Mouse (Mus musculus): ENCODE measurements around the gene Rtn4r. TPM values are rescaled to one million over a fixed set of nuclear protein-coding genes. Genes with fewer than 3 reads are reported as not detected.

Rtn4r gene
- total and polyA plus RNA-seq, 3 experiments = 0.04 TPM; not detected in 2

DNA sequence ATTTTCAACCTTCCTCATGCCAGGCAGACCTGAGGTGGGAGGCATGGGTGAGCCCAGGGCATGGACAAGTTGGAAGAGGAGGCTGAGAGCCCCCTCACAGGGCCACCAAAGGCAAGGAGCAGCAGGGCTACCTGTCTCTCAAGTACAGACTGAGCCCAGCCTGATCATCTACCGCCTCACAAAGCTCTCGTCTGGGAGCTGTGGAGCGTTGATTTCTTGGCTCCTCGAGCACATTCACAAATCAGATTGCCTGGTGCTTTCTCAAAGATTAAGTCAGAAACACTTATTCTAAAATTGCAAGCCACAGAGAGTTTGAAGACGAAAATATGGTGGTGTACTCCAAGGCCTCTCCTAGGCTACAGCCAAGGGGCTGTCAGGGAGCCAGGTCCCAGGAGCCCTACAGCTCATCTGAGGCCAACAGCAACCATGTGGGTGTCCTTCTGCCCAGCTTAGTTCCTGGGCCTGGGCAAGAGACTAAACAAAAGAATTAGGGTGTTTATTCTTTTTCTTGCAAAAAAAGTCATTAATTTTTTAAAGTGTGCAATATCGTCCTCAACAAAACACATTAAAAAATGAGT lies 39.3 kb downstream of the Rtn4r start:
- Histone ChIP-seq H3K79me2 (ENCODE audit: control insufficient read depth, insufficient read depth, low read length, poor library complexity) (no peaks in the 10 kb centered on the region), H3K9ac (ENCODE audit: control insufficient read depth, low read depth, low read length, poor library complexity, severe bottlenecking) (no peak overlapping the region), H3K27me3 (ENCODE audit: control insufficient read depth in 1 of 2, insufficient read depth in 2 of 2, low read length in 2 of 2) (peaks cover 0 to 2% of the 10 kb centered on the region in 2 experiments; a peak in 1 of 4 replicates), H3K27ac (ENCODE audit: control insufficient read depth, low read depth, low read length) (no peak overlapping the region), H3K4me1 (ENCODE audit: control insufficient read depth in 1 of 2, insufficient read depth in 2 of 2, low read length in 2 of 2) (peaks cover 0 to 6% of the 10 kb centered on the region in 2 experiments; a peak in 2 of 4 replicates), H3K9me3 (replicated peaks; ENCODE audit: insufficient read depth, low read length) (no peaks in the 10 kb centered on the region), H3K4me3 (ENCODE audit: control insufficient read depth in 1 of 2, insufficient read depth in 1 of 2, low read depth in 2 of 2, low read length in 2 of 2) (no peak overlapping the region), H3K36me3 (ENCODE audit: control insufficient read depth in 1 of 2, insufficient read depth in 2 of 2, low read length in 2 of 2) (peaks cover 0 to 2% of the 10 kb centered on the region in 2 experiments; a peak in 1 of 4 replicates)
- DNase-seq (ENCODE audit: low read depth, low spot score) = no peak
- no peak for TF ChIP-seq BHLHE40 (IDR thresholded peaks at IDR 0.05; ENCODE audit: borderline replicate concordance, low read depth, low read length)
- no peak for TF ChIP-seq KAT2A (conservative IDR thresholded peaks at IDR 0.05; ENCODE audit: low read depth, low read length)
- TF ChIP-seq MAFK (IDR thresholded peaks at IDR 0.05; ENCODE audit: borderline replicate concordance, low read depth, low read length) = no peak
- TF ChIP-seq CTCF (IDR thresholded peaks at IDR 0.05 in 2 of 3, conservative IDR thresholded peaks at IDR 0.05 in 1 of 3; ENCODE audit: control insufficient read depth in 1 of 3, insufficient read depth in 1 of 3, low read depth in 2 of 3, low read length in 3 of 3, poor library complexity in 1 of 3, severe bottlenecking in 1 of 3) = no peak

DNA sequence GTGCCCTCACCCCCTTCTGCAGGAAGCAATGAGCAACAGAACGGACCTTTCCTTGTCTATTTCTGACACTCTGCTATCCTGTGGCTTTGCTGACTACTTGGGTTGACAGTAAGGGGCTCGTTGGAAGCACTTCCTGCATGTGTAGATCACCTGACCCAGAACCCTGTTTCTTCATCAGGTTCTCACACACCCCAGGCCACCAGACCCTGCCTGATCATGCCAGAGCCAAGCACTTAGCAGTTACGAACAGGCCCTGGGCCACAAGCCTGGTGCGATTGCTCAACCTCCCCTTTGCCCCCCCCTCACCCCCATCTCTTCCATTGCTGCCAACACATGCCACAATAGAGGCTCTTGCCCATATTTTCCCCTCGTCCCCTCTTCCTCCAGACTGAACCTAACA lies 41.7 kb downstream of the Rtn4r start:
- no peaks in the 10 kb centered on the region for H3K9me3 ChIP-seq (replicated peaks; ENCODE audit: insufficient read depth, low read length)
- no peak for TF ChIP-seq USF1 (IDR thresholded peaks at IDR 0.05; ENCODE audit: low read depth, low read length)
- TF ChIP-seq SMC3 (IDR thresholded peaks at IDR 0.05; ENCODE audit: low read depth, low read length) = no peak
- TF ChIP-seq TAL1 (IDR thresholded peaks at IDR 0.05; ENCODE audit: low read length) = no peak
- TF ChIP-seq POLR2AphosphoS2 (IDR thresholded peaks at IDR 0.05; ENCODE audit: low read length) = no peak
- no peak for TF ChIP-seq POLR2A (IDR thresholded peaks at IDR 0.05; ENCODE audit: control insufficient read depth in 1 of 2, insufficient read depth in 1 of 2, low read depth in 1 of 2, low read length in 2 of 2, poor library complexity in 1 of 2)
- no peak for TF ChIP-seq MEF2A (IDR thresholded peaks at IDR 0.05; ENCODE audit: extremely low read depth, insufficient replicate concordance, low read depth, low read length, poor library complexity, severe bottlenecking)
- no peak for TF ChIP-seq USF2 (IDR thresholded peaks at IDR 0.05; ENCODE audit: borderline replicate concordance in 1 of 2, insufficient read depth in 1 of 2, low read depth in 1 of 2, low read length in 2 of 2)
- no peak for TF ChIP-seq NELFE (IDR thresholded peaks at IDR 0.05; ENCODE audit: low read depth, low read length)
- no peak for TF ChIP-seq ETS1 (IDR thresholded peaks at IDR 0.05; ENCODE audit: low read depth, low read length)
- TF ChIP-seq MAFK (IDR thresholded peaks at IDR 0.05; ENCODE audit: borderline replicate concordance, low read depth, low read length) = no peak
- TF ChIP-seq MYB (IDR thresholded peaks at IDR 0.05; ENCODE audit: low read depth, low read length) = no peak
- no peak for TF ChIP-seq GABPA (IDR thresholded peaks at IDR 0.05; ENCODE audit: low read depth, low read length)
- no peak for TF ChIP-seq CHD1 (IDR thresholded peaks at IDR 0.05; ENCODE audit: low read depth, low read length)
- TF ChIP-seq ZC3H11A (IDR thresholded peaks at IDR 0.05; ENCODE audit: low read depth, low read length) = no peak
- H3K27ac ChIP-seq (ENCODE audit: control insufficient read depth, low read depth, low read length) = no peak overlapping the region
- peaks cover 0 to 2% of the 10 kb centered on the region in 2 experiments; a peak in 1 of 4 replicates for H3K27me3 ChIP-seq (ENCODE audit: control insufficient read depth in 1 of 2, insufficient read depth in 2 of 2, low read length in 2 of 2)
- no peaks in the 10 kb centered on the region for H3K4me1 ChIP-seq (ENCODE audit: control insufficient read depth in 1 of 2, insufficient read depth in 2 of 2, low read length in 2 of 2)
- DNase-seq (ENCODE audit: low read depth, low spot score) = no peak
- H3K36me3 ChIP-seq (ENCODE audit: control insufficient read depth in 1 of 2, insufficient read depth in 2 of 2, low read length in 2 of 2) = no peaks in the 10 kb centered on the region
- no peak overlapping the region for H3K9ac ChIP-seq (ENCODE audit: control insufficient read depth, low read depth, low read length, poor library complexity, severe bottlenecking)
- H3K79me2 ChIP-seq (ENCODE audit: control insufficient read depth, insufficient read depth, low read length, poor library complexity) = no peaks in the 10 kb centered on the region
- no peak overlapping the region for H3K4me3 ChIP-seq (ENCODE audit: control insufficient read depth in 1 of 2, insufficient read depth in 1 of 2, low read depth in 2 of 2, low read length in 2 of 2)
